Mouse (Mus musculus) CD4-positive, CD25-positive, alpha-beta regulatory T cell (primary cell): Measurements from ENCODE around the gene Nlgn3. TPM values are rescaled to one million over a fixed set of nuclear protein-coding genes. Genes with fewer than 3 reads are reported as not detected.

Source experiments
- polyA plus RNA-seq: library from polyadenylated mRNA; unstranded; fragments of 100-300 nt; shearing (Covaris generic); gene quantifications from one replicate; pipeline ENCODE4 v1.2.1, GENCODE M21; 2017

The Nlgn3 gene
- 0.10 TPM for polyA plus RNA-seq

DNA sequence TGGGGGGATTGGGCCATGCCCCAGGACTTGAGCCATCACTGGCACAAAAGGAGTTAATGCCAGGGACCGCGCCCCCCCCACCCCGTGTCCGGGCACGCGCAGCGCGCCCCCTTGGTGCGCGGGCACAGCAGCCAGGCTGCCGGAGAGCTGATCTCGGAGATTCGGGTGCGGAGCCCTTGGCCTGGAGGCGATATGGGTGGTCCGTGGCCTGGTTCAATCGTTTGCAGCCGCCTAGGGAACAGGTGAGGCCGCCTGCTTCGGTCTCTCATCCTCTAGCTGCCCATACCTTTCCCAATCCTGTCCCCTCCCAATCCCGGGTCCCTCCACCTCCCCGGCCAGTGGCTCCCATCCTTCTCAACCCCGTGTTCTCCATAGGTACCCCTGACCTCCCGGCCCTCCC is at the start of gene Nlgn3:
TSS of gene Nlgn3 (plus strand) at position 114 of the 400 bp plus-strand sequence.

DNA sequence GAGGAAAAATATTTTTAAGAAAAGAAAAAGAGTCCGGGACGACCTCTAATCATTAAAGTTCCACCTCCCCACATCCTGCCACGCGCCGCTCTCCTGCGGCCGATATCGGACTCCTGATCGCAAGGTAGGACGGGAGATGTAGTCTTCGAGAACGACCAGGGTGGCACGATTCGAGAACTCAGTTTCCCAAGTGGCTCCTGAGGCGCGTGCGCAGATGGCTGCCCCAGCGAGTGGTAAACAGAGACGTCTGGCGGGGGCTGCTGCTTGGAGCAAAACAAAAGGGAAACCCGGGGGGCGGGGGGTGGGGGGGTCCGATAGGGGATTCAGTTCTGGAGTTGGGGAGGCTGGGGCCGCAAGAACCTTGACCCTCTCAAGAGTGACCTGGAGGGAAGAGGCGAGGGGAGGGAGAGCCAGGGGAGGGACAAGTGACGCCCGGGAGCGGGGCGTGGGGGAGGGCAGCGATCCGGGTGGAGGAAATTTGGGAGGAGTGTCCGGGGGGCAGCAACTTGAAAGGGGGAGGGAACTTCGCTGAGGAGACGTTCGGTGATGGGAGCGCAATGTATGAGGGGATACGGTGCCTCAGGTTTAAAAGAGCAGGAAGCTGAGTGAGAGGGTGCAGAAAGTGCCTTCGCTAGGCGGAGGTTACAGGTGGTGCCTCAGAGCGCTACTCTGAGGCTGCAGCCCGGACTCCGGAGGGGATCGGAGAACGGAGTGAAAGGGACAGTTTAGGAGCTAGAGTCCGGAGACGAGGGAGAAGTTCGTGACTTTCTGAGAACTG is 44.8 kb upstream of the Nlgn3 start, which contains the start of gene Foxo4:
TSS of gene Foxo4 (plus strand) at position 577 of the 778 bp plus-strand sequence.

GRCm38 (mm10) chrX:101263892-101264291 is 35.1 kb upstream of the Nlgn3 start, which contains the start of gene Gm614:
Gene Gm614 (minus strand): TSS chrX:101263992.

GRCm38 (mm10) chrX:101268025-101268754 is 30.8 kb upstream of the Nlgn3 start, which contains the start of gene Il2rg:
Gene Il2rg (minus strand): TSS chrX:101268255.

GRCm38 (mm10) chrX:101268755-101269124 is 30.2 kb upstream of the Nlgn3 start, which contains the start of gene Gm20489:
Gene Gm20489 (minus strand): TSS chrX:101269023.

DNA sequence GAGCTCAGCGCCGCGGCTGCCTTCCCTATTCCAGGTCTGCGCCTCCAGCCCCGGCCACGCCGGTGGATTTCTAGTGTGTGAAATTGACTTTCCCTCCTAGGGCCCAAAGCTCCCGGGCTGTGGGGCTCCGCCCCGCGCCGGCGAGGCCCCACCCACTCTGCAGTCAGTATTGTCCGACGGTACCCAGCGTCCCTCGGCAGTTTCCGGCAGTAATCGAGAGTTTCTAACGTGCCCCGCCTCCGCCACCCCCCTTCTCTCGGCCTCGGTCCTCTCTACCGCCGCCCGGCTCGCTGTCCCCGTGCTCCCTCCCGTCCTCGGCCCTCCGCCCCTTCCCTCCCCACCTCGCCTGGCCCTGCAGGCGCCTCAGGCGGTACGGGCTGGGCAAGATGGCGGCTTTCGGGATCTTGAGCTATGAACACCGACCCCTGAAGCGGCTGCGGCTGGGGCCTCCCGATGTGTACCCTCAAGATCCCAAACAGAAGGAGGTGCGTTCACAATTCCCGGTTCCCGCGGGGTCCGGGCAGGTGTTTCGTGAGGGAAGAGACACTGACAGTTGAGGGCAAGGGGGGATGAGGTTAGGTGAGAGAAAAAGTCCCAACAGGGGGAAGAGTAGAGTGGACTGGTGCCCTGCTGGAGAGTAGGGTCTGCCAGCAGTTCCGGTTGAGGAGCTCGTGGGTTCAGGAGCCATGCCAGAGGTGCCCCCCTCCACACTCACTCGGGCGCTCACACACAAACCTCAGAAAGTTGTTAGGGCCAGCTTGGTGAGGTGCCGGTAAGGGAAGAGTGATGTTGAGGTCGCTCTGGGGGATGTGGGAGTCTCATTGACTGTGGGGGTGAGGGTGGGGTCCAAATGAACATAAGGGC is 24.9 kb upstream of the Nlgn3 start, which contains the start of gene Med12:
TSS of gene Med12 (plus strand) at position 156 of the 864 bp plus-strand sequence.

Other genes with a start within 250 kb of the Nlgn3 start
- 0.20 TPM for gene Tex11, start 239.5 kb upstream of the Nlgn3 start, polyA plus RNA-seq
- gene Slc7a3, start 213.1 kb upstream of the Nlgn3 start, polyA plus RNA-seq = 0.39 TPM
- 54.8 TPM for gene Snx12, start 76.6 kb upstream of the Nlgn3 start, polyA plus RNA-seq
- 2.4 TPM for gene Foxo4, start 44.6 kb upstream of the Nlgn3 start, polyA plus RNA-seq
- 5.1 TPM for gene Gm614, start 35.2 kb upstream of the Nlgn3 start, polyA plus RNA-seq
- 1,467 TPM for gene Il2rg, start 30.9 kb upstream of the Nlgn3 start, polyA plus RNA-seq
- gene Gm20489, start 30.1 kb upstream of the Nlgn3 start, polyA plus RNA-seq = 0.55 TPM
- gene Med12, start 25.1 kb upstream of the Nlgn3 start, polyA plus RNA-seq = 78.0 TPM
- gene Gjb1, start 77.2 kb downstream of the Nlgn3 start, polyA plus RNA-seq = not detected
- gene Zmym3, start 121.7 kb downstream of the Nlgn3 start, polyA plus RNA-seq = 18.4 TPM
- 292 TPM for gene Nono, start 130.2 kb downstream of the Nlgn3 start, polyA plus RNA-seq
- 0.72 TPM for gene Itgb1bp2, start 149.9 kb downstream of the Nlgn3 start, polyA plus RNA-seq
- gene Taf1, start 233.6 kb downstream of the Nlgn3 start, polyA plus RNA-seq = 22.2 TPM